Mouse (Mus musculus): ENCODE measurements around the gene Utp3. TPM values are rescaled to one million over a fixed set of nuclear protein-coding genes. Genes with fewer than 3 reads are reported as not detected.

Gene Utp3
- total and polyA plus RNA-seq, 2 experiments, result 7.9 to 20.0 TPM

DNA sequence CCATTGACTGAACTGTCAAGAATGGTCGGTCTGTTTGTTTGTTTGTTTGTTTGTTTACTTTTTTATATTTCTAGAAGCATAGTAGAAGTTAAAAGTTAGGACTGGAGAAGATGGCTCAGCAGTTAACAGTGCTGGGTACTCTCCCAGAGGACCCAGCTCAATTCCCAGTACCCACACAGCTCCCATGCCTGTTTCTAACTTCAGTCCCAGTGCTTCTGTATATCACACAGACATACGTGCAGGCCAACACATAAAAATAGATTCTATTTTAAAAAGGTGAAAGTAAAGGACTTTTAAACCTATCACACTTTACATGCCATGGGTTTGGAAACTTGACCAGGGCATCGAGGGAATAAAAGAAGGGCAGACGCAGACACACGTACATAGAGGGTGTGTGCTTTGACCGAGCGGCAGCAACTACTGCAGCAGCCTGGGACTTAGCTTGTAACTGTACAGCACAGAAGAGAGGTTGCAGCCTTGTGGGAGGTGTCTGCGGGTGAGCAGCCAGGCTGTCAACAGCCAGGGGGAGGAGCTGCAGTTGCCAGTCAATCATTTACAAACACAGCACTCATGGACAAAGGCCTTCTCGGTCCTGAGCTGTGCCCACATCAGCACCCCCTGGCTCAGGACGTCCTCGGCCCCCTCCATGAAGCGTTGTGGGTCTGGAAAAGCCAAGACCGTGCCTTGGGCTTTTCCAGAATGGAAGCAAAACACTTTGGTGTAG lies 33.1 kb downstream of the Utp3 start:
- no peak overlapping the region for H3K9ac ChIP-seq (ENCODE audit: low read depth, low read length)
- 20% methylated on average over 13 of the region's 13 CpGs for WGBS
- peak overlapping the region; percentile 59 for H3K27ac ChIP-seq (replicated peaks; ENCODE audit: insufficient read depth, low read depth, low read length)

DNA sequence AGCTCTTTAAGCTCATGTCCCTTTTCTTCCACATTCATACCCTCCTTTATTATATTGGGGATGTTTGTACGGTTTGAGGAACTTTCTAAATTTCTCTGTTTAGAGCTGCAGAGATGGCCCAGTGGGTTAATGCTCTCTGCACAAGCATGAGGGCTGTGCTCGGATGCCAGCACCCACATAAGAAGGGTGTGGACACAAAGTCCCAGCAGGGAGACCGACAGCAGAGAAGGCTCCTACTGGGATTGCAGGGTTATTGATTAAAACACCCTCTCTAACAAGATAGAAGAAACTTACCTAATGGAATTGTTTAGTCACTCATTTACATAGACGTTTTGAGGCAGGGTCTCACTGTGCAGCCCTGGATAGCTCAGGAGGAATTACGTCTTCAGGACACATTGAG lies 34.2 kb downstream of the Utp3 start:
- peaks cover 13% of the 10 kb centered on the region for H3K79me2 ChIP-seq (ENCODE audit: control insufficient read depth, insufficient read depth, low read length)
- 0 out of 2 replicates have a peak overlapping the region, but pooled peaks have one; percentile 16 for H3K27ac ChIP-seq (replicated peaks; ENCODE audit: insufficient read depth, low read depth, low read length)
- no peaks in the 10 kb centered on the region for H3K27me3 ChIP-seq (ENCODE audit: control insufficient read depth, insufficient read depth, low read length)
- no peaks in the 10 kb centered on the region for H3K36me3 ChIP-seq (ENCODE audit: control insufficient read depth, insufficient read depth, low read length)
- no peak for DNase-seq (ENCODE audit: extremely low read depth, low read depth, low spot score)
- no peak for TF ChIP-seq POLR2A (IDR thresholded peaks at IDR 0.05; ENCODE audit: extremely low read depth, insufficient read depth, low read length)
- no peak for TF ChIP-seq CTCF (IDR thresholded peaks at IDR 0.05; ENCODE audit: low read depth, low read length)
- 53% methylated on average over 5 of the region's 5 CpGs for WGBS
- no peak overlapping the region for H3K4me3 ChIP-seq (ENCODE audit: insufficient read depth, low read depth, low read length)
- peaks cover 19% of the 10 kb centered on the region for H3K4me1 ChIP-seq (ENCODE audit: control insufficient read depth, insufficient read depth, low read length)
- H3K9ac ChIP-seq (ENCODE audit: low read depth, low read length), result no peak overlapping the region

More for the DNA sequence above, 33.1 kb downstream of the Utp3 start:
- Histone ChIP-seq H3K79me2 (ENCODE audit: control insufficient read depth, insufficient read depth, low read length) (peaks cover 14% of the 10 kb centered on the region), H3K36me3 (ENCODE audit: control insufficient read depth, insufficient read depth, low read length) (no peaks in the 10 kb centered on the region), H3K4me1 (ENCODE audit: control insufficient read depth, insufficient read depth, low read length) (peaks cover 14% of the 10 kb centered on the region), H3K4me3 (ENCODE audit: insufficient read depth, low read depth, low read length) (no peak overlapping the region), H3K27me3 (ENCODE audit: control insufficient read depth, insufficient read depth, low read length) (no peaks in the 10 kb centered on the region)
- no peak for TF ChIP-seq CTCF (IDR thresholded peaks at IDR 0.05; ENCODE audit: low read depth, low read length)
- peak; percentile 67; the same call in 1 of the 2 replicates for TF ChIP-seq POLR2A (IDR thresholded peaks at IDR 0.05; ENCODE audit: extremely low read depth, insufficient read depth, low read length)
- DNase-seq (ENCODE audit: extremely low read depth, low read depth, low spot score), result peak; percentile 93

DNA sequence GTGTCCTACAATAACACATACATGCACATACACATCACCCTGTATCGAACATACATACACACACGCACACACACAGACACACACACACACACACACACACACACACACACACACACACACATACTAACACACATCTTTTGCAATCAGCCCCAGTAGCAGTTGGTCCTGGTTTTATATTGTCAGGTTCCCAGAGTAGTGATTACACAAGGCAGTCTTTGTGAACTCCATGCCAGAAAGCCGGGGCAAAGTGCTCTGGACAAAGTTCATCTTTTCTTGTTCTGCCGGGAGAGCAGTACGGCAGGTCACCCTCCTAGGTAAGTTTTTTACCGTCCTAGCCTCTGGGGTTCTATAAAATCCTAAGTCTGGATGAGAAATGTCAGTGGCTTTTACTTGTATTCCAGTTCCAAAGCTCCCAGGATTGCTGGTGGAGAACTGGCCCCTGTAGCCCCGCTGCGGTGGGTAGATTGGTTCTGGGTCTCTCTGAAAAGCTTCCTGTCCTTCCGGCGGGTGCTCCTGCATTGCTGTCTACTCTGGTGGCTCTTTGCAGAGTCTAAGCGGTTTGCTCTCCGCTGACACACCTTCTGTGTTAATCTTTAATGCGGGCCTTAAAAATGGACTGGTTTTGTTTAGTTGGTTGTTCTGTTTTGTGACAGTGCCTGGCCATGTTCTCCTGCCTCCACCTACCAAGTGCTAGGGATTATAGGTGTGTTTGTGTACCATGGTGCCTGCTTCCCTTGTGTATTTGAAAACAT lies 39.3 kb downstream of the Utp3 start:
- H3K36me3 ChIP-seq (ENCODE audit: control insufficient read depth, insufficient read depth, low read length), result no peaks in the 10 kb centered on the region
- peak overlapping the region; percentile 96 for H3K27ac ChIP-seq (replicated peaks; ENCODE audit: insufficient read depth, low read depth, low read length)
- 21% methylated on average over 13 of the region's 13 CpGs for WGBS
- H3K27me3 ChIP-seq (ENCODE audit: control insufficient read depth, insufficient read depth, low read length), result no peaks in the 10 kb centered on the region
- peaks cover 13% of the 10 kb centered on the region for H3K4me1 ChIP-seq (ENCODE audit: control insufficient read depth, insufficient read depth, low read length)
- H3K79me2 ChIP-seq (ENCODE audit: control insufficient read depth, insufficient read depth, low read length), result peaks cover 32% of the 10 kb centered on the region
- peak; percentile 98 for DNase-seq (ENCODE audit: extremely low read depth, low read depth, low spot score)
- TF ChIP-seq POLR2A (IDR thresholded peaks at IDR 0.05; ENCODE audit: extremely low read depth, insufficient read depth, low read length), result 0 out of 2 replicates have a peak, but pooled peaks have one; percentile 9
- no peak for TF ChIP-seq CTCF (IDR thresholded peaks at IDR 0.05; ENCODE audit: low read depth, low read length)
- peak overlapping the region; percentile 85 for H3K9ac ChIP-seq (ENCODE audit: low read depth, low read length)
- peak overlapping the region; percentile 62 for H3K4me3 ChIP-seq (ENCODE audit: insufficient read depth, low read depth, low read length)

DNA sequence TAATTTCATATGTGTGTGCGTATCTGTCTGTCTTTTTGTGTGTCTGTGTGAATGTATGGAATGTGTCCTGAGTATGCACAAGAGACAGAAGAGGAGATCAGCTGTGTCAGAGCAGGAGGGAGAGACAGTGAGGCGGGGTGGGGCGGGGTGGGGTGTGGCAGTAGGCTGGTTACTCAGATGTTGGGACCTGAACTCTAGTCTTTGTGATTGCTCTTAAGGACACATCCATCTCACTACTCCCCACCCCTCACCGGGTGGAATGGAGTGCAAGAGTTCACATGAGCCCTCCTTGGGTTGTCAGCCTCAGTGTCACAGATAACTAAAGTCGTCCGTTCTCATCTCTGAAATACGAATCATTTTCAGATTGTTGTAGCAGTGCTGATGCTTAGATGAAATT lies 39.9 kb downstream of the Utp3 start:
- peak overlapping the region; percentile 62 for H3K4me3 ChIP-seq (ENCODE audit: insufficient read depth, low read depth, low read length)
- TF ChIP-seq POLR2A (IDR thresholded peaks at IDR 0.05; ENCODE audit: extremely low read depth, insufficient read depth, low read length) (no peak), CTCF (IDR thresholded peaks at IDR 0.05; ENCODE audit: low read depth, low read length) (no peak)

DNA sequence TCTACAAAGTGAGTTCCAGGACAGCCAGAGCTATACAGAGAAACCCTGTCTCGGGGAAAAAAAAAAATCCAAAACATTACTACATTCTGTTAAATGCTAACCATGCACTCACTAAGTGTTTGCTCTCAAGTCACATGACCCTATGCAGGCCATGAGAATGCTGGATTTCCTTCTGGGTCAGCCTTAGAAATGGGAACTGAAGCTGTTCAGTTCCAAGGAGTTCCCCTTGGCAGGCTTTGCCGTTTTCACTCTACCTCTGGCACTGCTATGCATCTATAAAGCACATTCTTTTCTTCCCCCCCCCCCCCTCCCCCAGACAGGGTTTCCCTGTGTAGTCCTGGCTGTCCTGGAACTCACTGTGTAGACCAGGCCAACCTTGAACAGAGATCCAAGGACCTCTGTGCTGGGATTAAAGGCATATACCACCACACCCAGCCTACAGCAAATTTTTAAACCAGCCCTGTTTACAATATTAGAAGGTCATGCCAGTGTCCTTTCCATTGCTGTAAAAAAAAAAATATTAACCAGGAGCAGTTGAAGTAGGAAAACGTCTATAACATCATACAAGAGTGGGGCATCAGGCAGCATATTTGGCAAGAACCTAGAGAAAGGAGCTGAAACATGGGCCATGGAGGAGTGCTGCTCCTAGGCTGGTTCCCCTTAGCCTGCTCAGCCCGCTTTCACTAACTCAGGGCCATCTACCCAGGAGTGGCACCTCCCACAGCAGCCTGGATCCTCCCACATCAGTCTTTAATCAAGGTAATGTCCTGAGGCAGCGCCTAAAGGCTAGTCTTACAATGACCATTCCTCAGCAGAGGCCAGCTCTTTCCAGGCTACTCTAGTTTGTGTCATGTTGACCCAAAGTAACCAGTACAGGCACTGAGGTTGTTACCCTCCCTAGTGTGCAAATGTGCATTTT lies 41.5 kb downstream of the Utp3 start:
- Histone ChIP-seq H3K4me1 (ENCODE audit: control insufficient read depth, insufficient read depth, low read length) (peaks cover 23% of the 10 kb centered on the region), H3K27ac (replicated peaks; ENCODE audit: insufficient read depth, low read depth, low read length) (peak overlapping the region; percentile 96), H3K36me3 (ENCODE audit: control insufficient read depth, insufficient read depth, low read length) (no peaks in the 10 kb centered on the region), H3K9ac (ENCODE audit: low read depth, low read length) (peak overlapping the region; percentile 33; the same call in 1 of the 2 replicates), H3K79me2 (ENCODE audit: control insufficient read depth, insufficient read depth, low read length) (peaks cover 32% of the 10 kb centered on the region), H3K4me3 (ENCODE audit: insufficient read depth, low read depth, low read length) (no peak overlapping the region), H3K27me3 (ENCODE audit: control insufficient read depth, insufficient read depth, low read length) (no peaks in the 10 kb centered on the region)
- peak; percentile 88 for DNase-seq (ENCODE audit: extremely low read depth, low read depth, low spot score)
- TF ChIP-seq POLR2A (IDR thresholded peaks at IDR 0.05; ENCODE audit: extremely low read depth, insufficient read depth, low read length), result no peak
- TF ChIP-seq CTCF (IDR thresholded peaks at IDR 0.05; ENCODE audit: low read depth, low read length), result no peak
- WGBS, result 23% methylated on average over 5 of the region's 5 CpGs

More for the DNA sequence above, 39.9 kb downstream of the Utp3 start:
- 24% methylated on average over 7 of the region's 7 CpGs for WGBS
- Histone ChIP-seq H3K27ac (replicated peaks; ENCODE audit: insufficient read depth, low read depth, low read length) (peak overlapping the region; percentile 96), H3K4me1 (ENCODE audit: control insufficient read depth, insufficient read depth, low read length) (peaks cover 16% of the 10 kb centered on the region), H3K9ac (ENCODE audit: low read depth, low read length) (peak overlapping the region; percentile 85), H3K36me3 (ENCODE audit: control insufficient read depth, insufficient read depth, low read length) (no peaks in the 10 kb centered on the region), H3K79me2 (ENCODE audit: control insufficient read depth, insufficient read depth, low read length) (peaks cover 27% of the 10 kb centered on the region), H3K27me3 (ENCODE audit: control insufficient read depth, insufficient read depth, low read length) (no peaks in the 10 kb centered on the region)
- peak; percentile 70 for DNase-seq (ENCODE audit: extremely low read depth, low read depth, low spot score)

Data from liver, adult 2 months (tissue).